Mouse (Mus musculus): ENCODE data around the gene Lax1. TPM values are rescaled to one million over a fixed set of nuclear protein-coding genes. Genes with fewer than 3 reads are reported as not detected.
"Not testable (repeated sequence)": the region's sequence is repeated elsewhere in the genome, so short reads cannot be mapped to it uniquely, and the experiment has no call there.

Gene Lax1
- total RNA-seq, 2 experiments from 2014 or later, result 0.82 TPM; not detected in 1

GRCm38 (mm10) chr1:133692195-133692594 is 2.3 kb upstream of the Lax1 start:
- no peak for ATAC-seq (replicated peaks; ENCODE audit: poor library complexity, severe bottlenecking)

- no peak for ATAC-seq (replicated peaks; ENCODE audit: poor library complexity, severe bottlenecking)
Measured at GRCm38 (mm10) chr1:133691046-133691445, 1.1 kb upstream of the Lax1 start.

- ATAC-seq (replicated peaks; ENCODE audit: poor library complexity, severe bottlenecking), result no peak
Measured at GRCm38 (mm10) chr1:133688301-133688700, 1.6 kb downstream of the Lax1 start.

DNA sequence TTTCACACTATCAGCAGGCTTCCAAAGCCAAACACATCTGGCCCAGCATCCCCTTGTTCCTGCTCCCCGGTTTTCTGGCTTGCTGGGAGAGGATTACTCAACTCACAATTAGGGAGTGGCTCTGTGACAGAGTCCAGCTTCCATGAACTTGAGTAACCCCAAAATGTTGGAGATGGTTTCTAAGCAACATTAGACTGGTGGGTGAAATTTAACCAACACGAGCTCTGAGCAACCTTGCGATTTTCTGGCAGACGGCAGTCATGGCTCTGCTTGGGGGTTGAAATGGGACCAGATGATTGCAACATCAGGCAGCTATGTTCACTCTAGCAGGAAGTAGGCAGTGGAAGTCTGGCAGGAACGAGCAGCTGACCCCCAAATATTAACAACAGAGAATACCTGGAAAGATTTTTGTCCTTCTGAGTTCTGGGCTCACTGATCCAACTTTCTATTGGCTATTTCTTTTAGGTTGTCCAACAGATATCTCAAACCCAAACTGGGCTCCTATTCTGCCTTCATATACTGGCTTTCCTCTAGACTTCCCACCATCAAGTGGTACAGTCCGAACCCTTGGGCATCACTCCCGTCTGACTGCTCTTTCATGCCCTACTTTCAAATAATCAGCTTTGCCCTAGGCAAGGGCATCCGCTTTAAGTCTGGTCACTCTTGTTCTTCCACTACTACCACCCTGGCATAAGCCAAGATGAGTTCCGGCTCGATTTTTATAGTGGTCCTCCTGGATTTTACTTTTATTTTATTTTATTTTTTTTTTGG is 4.0 kb downstream of the Lax1 start:
- peak; percentile 83 for ATAC-seq (replicated peaks; ENCODE audit: poor library complexity, severe bottlenecking)

DNA sequence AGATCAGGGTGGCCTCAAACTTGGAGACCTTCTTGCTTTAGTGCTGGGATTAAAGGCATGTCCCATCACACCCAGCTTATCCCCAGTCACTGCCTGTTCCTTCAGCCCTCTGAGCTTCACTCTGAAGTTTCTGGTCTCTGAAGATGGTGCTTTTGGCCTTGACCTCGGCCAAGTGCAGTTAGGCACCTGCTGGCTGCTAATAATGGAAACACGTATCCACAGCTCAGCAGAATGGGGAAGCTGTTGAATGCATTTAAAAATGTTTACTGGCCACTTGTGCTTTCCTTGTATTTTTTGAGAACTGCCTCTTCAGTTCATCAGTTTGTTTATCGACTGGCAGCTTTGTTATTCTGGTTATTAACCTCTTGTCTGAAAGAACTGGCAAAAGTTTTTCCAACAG is 18.1 kb downstream of the Lax1 start:
- ATAC-seq (replicated peaks; ENCODE audit: poor library complexity, severe bottlenecking), result no peak

GRCm38 (mm10) chr1:133671266-133671665 is 18.6 kb downstream of the Lax1 start:
- ATAC-seq (replicated peaks; ENCODE audit: poor library complexity, severe bottlenecking), result no peak

DNA sequence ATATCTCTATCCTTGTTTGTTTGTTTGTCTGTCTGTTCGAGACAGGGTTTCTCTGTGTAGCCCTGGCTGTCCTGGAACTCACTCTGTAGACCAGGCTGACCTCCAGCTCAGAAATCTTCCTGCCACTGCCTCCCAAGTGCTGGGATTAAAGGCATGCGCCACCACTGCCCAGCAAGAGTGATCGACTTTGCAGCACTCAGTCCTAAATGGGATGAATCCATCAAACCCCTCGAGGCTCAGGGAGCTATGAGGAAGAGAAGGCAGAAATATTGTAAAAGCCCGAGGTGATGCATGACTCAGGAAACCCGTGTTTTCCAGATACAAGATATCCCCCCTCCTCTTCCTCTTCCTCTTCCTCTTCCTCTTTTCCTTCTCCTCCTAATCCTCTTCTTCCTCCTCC is 19.1 kb downstream of the Lax1 start:
- no peak for ATAC-seq (replicated peaks; ENCODE audit: poor library complexity, severe bottlenecking)

GRCm38 (mm10) chr1:133670190-133670589 is 19.7 kb downstream of the Lax1 start:
- no peak for ATAC-seq (replicated peaks; ENCODE audit: poor library complexity, severe bottlenecking)

DNA sequence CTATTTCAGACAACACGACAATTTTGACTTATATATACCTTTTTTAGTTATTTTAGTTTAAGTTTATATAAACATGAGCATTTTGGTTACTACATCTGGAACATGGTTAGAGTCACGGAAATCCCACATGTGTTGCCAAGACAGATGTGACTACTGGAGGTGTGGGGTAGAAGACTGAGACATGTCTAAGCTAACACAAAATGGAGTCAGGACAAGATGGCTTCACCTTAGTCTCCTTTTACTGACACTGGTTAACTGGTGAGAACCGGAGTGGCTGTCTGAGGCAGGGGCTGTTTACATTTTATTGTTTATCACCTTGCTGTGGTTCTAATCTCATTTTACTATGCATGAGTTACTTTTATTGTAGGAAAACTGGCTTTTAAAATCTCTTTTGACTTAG is 21.3 kb downstream of the Lax1 start:
- no peak for ATAC-seq (replicated peaks; ENCODE audit: poor library complexity, severe bottlenecking)

DNA sequence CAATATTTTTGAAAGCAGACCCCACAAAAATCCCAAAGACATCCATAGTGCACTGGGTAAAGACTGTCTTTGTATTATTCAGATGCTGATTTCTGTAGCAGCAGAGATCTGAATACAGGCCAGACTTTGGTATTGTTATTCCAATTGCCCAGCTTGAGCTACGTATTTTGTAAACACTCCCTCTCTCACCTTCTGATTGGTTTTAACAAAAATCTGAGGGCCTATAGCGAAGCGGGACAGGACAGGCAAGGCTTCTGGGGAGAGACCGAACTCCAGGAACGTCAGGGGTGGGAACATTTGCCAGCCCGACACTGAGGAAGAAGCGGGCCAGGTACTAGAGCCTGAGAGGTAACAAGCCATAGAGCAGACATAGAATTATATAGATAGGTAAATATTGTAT is 22.2 kb downstream of the Lax1 start:
- no peak for ATAC-seq (replicated peaks; ENCODE audit: poor library complexity, severe bottlenecking)

- not testable (repeated sequence) for ATAC-seq (replicated peaks; ENCODE audit: poor library complexity, severe bottlenecking)
Measured at GRCm38 (mm10) chr1:133665713-133666112, 24.2 kb downstream of the Lax1 start.

GRCm38 (mm10) chr1:133664203-133664970 is 25.5 kb downstream of the Lax1 start:
- no peak for ATAC-seq (replicated peaks; ENCODE audit: poor library complexity, severe bottlenecking)

- ATAC-seq (replicated peaks; ENCODE audit: poor library complexity, severe bottlenecking), result no peak
Measured at GRCm38 (mm10) chr1:133663427-133663826, 26.5 kb downstream of the Lax1 start.

GRCm38 (mm10) chr1:133662941-133663340 is 27.0 kb downstream of the Lax1 start:
- no peak for ATAC-seq (replicated peaks; ENCODE audit: poor library complexity, severe bottlenecking)

GRCm38 (mm10) chr1:133661203-133661933 is 28.5 kb downstream of the Lax1 start, which contains the start of gene Gm38394:
Gene Gm38394 (minus strand): TSS chr1:133661318.
- peak; percentile 100 for ATAC-seq (replicated peaks; ENCODE audit: poor library complexity, severe bottlenecking)

- peak; percentile 60 for ATAC-seq (replicated peaks; ENCODE audit: poor library complexity, severe bottlenecking)
Measured at GRCm38 (mm10) chr1:133660466-133661202, 29.3 kb downstream of the Lax1 start, which contains the start of gene Zbed6. Gene Zbed6 (minus strand): TSS chr1:133660885.

DNA sequence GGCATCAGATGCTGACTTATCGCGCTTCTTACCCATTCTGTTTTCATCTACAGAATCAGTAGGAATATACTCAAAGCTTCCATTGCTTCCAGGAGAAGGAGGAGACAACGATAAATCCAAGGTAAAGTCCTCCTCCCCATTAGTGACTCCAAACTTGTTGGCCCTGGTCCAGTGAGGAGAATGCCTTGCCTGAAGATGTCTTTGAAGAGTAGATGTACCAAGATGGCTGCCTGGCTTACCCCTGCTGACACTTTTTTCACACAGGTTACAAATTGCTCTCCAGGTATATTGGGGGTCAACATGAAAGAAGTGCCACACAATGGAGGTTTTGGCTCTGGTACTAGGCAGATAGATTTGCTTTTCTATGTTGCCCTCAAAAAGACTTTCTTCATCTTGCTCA is 31.0 kb downstream of the Lax1 start:
- no peak for ATAC-seq (replicated peaks; ENCODE audit: poor library complexity, severe bottlenecking)

GRCm38 (mm10) chr1:133656811-133657210 is 33.1 kb downstream of the Lax1 start:
- no peak for ATAC-seq (replicated peaks; ENCODE audit: poor library complexity, severe bottlenecking)

DNA sequence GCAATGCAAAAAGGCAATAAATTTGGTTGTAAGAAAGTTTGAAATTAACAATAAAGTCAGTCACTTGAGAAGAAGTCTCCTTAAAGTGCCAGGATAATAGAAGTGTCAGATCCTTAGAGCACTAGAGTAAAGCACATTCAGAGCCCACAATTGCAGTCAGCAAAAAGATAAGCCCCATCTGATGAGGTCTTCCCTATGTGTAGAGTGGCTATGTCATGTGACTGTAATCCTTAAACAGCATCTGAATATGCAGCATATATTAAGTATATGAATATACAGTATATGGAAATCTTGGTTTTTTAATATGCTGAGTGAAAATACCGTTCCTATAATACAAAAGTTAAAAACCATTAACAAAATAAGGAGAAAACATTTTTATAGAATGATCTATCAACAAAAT is 36.9 kb downstream of the Lax1 start:
- no peak for ATAC-seq (replicated peaks; ENCODE audit: poor library complexity, severe bottlenecking)

Data from granulocyte monocyte progenitor cell, adult 5-6 weeks (primary cell).